Mouse (Mus musculus) gastrocnemius, postnatal 4 days (tissue): ENCODE data around the gene Tmem25. TPM values are rescaled to one million over a fixed set of nuclear protein-coding genes. Genes with fewer than 3 reads are reported as not detected.
"Not testable (repeated sequence)": the region's sequence is repeated elsewhere in the genome, so short reads cannot be mapped to it uniquely, and the experiment has no call there.

Experiments
- DNase-seq, 2 experiments: peaks; one replicate each; pipeline ENCODE4 v3.0.0; 2021 to 2022; ENCODE audit warnings: low spot score in 2 of 2, mixed read lengths in 2 of 2
- total RNA-seq, 2 experiments: library from RNA; stranded (reverse); gene quantifications; 2 replicates each; pipeline ENCODE4 v1.2.3; 2021

Gene Tmem25
- total RNA-seq, 2 experiments from 2014 or later: 8.0 to 9.6 TPM

DNA sequence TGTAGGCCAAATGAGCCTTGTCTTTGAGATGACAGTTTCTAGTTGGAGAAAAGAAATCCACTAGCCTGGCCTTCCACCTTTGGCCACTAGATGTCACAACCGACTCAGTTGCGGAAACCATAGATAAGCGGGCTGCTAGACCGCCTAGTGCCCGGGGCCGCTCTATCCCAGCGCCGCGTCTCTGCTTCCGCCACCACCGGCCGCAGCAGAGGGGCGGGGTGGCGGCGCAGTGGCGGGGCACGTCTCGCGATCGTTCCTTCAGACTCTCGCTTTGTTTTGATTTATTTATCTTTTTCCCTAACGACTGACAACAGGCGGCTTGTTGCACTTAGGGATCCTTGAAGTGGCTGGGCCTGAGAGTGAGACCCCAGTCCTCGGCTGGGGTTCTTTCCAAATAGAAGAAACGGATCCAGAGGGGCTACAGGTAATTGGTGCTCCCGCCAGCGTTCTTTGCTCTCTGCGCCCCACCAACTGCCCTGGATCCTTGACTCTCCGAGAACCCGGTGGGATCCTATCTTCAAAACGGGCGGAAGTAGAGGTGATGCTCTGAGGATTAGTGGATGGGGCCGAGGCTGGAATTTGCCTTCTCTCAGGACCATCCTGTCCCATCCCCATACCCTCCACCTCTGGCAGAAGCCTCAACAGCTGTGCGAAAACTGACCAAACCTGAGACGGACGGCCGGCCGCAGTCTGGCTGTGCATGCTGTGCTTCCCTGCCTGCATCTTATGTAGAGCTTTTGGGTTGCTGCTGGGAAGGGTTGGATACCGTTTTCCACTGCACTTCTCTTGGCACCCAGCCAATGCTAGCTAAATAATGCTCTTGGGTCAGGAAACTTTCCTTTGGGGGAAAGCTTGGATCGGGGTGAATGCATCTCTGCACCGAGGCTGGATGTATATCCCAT lies 26.1 kb downstream of the Tmem25 start:
- peak; percentile 85 to 92 for DNase-seq

DNA sequence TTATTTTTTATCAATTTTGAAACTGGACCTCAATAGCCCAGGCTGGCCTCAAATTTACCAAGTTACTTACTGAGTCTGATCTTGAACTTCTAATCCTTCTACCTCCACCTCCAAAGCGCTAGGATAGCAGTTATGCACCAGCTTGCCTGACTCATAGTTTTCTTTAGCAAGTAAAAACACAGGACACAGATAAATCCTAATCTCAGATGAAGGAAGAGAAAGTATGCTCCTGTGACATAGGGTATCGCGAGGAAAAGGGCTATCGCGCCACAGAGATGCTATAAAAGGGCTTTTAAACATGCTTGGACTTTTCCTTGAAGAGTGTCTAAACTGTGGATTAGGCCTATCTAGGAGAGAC lies 26.7 kb downstream of the Tmem25 start:
- DNase-seq: no peak

DNA sequence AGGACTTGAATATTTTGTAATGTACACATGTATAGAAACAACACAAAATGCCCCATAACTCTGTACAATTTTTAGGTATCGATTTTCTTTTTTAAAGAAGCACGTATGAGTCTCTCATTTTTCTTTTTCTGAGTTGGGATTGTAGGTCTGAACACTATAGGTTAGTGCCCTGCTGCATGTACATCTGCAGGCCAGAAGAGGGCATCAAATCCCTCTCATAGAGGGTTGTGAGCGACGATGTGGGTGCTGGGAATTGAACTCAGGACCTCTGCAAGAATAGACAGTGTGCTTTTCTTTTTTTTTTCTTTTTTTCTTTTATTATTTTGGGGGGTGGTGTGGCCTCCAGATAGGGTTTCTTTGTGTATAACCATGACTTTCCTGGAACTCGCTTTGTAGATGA lies 27.7 kb downstream of the Tmem25 start:
- DNase-seq: no peak

DNA sequence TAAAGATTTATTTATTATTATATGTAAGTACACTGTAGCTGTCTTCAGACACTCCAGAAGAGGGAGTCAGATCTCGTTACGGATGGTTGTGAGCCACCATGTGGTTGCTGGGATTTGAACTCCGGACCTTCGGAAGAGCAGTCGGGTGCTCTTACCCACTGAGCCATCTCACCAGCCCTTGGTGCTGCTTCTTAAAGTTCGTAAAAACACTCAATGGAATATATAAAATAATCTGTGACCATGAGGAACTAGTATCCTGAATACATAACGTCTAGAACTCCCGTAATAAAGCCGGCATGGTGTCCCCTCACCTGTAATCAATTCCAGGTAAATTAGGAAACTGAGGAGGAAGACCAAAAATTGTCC lies 31.1 kb downstream of the Tmem25 start:
- DNase-seq: not testable (repeated sequence)

DNA sequence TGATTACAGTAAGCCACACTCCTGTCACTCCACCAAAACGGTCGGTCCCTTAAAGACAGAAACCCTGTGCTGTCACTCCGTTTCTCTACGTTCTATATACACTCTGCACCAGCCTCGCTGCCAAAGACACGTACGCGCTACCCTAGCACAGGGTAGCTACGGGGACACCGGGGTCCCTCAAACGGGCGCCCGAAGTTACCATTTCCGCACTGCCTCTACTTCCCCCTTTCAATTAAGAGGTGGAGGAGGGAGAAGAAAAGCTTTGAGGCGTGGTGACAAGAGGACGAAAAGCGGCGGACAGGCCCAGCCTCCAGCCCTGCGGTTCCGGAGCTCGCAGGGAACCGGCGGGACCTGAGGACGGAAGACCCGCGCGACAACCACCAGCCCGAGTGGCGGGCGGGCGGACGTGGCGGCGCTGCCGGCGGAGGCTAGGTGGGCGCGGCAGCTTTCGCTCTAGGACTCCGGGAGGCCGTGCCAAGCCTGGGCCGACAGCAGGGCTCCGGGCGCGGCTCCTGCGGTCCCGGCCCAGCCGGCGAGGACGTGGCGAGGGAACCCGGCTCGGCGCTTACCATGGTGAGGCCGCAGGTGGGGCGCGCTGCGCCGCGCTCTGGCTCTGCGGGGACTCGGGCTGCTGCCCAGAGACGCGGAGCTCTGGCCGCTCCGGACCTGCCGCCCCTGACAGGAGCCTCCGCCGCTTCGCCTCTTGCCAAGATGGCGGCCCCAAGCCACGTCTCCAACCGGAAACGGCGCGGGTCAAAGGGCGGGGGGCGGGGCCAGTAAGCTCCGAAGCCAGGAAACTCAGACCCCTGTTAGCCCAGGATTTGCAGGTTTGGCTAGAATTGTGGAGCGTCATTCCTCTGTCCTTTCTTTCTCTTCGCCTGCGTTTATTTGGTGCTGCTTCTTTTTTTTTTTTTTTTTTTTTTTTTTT lies 31.7 kb downstream of the Tmem25 start, which contains the start of the genes Arcn1 and Ift46:
Gene Arcn1, minus strand, starts transcription at position 745 of the 928 bp plus-strand sequence.
Gene Ift46, plus strand, starts transcription at position 808 of the 928 bp plus-strand sequence.
- DNase-seq: peak; percentile 74 to 84

DNA sequence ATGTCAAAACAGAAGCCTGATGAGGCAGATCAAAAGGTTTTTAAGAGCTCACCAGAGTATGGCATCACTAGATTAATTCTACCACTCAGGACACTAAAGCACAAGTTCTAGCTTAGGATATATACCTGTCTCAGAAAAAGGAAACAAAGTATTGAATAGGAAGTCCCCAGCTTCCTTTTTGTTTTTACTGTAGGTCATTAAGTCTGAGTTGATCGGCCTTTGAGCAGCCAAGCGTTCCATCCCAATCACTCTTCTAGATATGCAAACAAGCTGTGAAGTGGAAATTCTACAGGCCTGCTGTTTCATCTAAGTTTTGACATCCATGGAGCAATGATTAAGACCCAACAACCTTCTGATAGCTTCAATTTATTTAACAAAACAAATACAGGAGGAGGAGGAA lies 38.2 kb downstream of the Tmem25 start:
- no peak for DNase-seq

DNA sequence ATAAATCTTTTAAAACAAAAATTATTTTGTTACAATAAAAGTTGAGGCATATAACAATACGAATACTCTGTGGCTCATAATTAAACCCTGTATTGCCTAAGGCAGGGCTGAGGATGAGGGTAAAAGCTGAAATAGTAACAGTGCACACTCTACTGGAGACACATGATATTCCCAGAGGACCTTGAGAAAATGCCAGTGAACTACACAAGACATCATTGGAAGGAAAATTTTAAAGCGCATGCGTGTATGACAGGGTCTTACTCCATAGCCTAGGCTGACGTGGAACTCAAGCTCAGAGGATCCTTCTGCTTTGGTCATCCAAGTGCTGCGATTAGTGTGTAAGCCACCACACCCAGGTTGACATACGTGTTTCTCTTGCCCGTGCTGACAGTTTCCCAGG lies 50.6 kb downstream of the Tmem25 start:
- no peak for DNase-seq

DNA sequence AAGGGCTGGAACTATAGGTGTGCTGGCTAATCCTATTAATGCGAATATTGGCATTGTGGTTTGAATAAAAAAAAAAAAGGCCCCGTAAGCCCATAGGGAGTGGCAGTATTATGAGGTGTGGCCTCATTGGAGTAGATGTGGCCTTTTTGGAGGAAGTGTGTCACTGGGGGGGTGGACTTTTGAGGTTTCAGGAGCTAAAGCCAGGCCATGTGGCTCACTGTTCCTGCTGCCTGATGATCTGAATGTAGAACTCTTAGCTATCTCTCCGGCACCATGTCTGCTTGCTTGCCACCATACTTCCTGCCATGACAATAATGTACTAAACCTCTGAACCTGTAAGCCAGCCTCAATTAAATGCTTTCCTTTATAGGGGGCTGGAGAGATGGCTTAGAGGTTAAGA lies 51.8 kb downstream of the Tmem25 start:
- no peak for DNase-seq

DNA sequence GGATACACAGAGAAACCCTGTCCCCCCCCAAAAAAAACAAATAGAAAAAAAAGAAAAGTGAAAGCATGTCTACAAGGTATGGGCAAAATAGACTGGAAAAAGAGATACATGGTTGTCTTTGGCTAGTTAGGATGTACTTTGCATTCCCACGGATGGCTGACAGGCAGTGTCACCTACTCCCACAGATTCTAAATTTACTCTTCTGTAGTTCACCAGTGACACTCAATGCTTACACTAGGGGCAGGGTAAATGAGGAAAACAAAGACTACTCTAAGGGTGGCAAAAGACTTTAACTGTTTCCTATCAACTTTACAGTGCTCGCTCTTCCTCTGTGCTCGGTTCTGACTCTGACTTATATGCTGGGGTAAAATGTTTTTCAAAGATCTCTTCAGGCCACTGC lies 52.4 kb downstream of the Tmem25 start:
- no peak for DNase-seq

DNA sequence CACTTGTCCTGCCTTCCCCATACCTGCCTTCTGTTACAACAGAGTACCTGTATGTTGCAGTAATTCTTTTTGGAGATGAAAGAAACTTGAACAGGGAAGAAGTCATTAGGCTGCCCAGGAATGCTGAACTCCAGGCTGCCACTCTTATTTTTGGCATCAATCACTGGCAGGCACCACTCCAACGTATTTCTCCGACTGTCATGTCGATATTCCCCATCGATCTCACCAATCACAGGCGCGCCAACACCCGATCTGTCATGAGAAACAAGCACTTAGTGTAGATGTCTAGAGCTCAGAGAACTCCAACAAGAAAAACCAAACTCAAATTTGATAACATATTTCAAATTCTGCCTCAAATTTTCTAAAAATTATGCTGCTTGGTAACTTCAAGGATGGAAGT lies 53.7 kb downstream of the Tmem25 start:
- DNase-seq: no peak

Other genes starting within 250 kb of the Tmem25 start
- under 1 TPM; 0.10 TPM for gene Cxcr5, start 237.4 kb downstream of the Tmem25 start, total RNA-seq
- gene Ddx6, start 194.4 kb downstream of the Tmem25 start, total RNA-seq: 100 to 1,000 TPM in 1 of 2 experiments, 10 to 100 TPM in 1; 99.3 to 101 TPM
- not detected for gene Treh, start 126.1 kb downstream of the Tmem25 start, total RNA-seq
- gene Phldb1, start 64.1 kb downstream of the Tmem25 start, total RNA-seq: 100 to 1,000 TPM; 104 to 123 TPM
- 100 to 1,000 TPM; 124 to 142 TPM for gene Arcn1, start 31.5 kb downstream of the Tmem25 start, total RNA-seq
- 10 to 100 TPM; 65.9 to 69.5 TPM for gene Ift46, start 31.4 kb downstream of the Tmem25 start, total RNA-seq
- gene Ttc36, start 3.8 kb upstream of the Tmem25 start, total RNA-seq: 1 to 10 TPM in 1 of 2 experiments, under 1 TPM in 1; 0.86 to 2.2 TPM
- gene Kmt2a, start 82.0 kb upstream of the Tmem25 start, total RNA-seq: 10 to 100 TPM; 27.6 to 31.5 TPM
- gene Atp5l, start 121.4 kb upstream of the Tmem25 start, total RNA-seq: 100 to 1,000 TPM; 631 to 643 TPM
- 10 to 100 TPM; 41.2 to 43.0 TPM for gene Ube4a, start 166.3 kb upstream of the Tmem25 start, total RNA-seq
- gene Cd3g, start 181.1 kb upstream of the Tmem25 start, total RNA-seq: under 1 TPM in 1 of 2 experiments, not detected in 1; 0.88 TPM
- under 1 TPM in 1 of 2 experiments, not detected in 1; 0.42 TPM for gene Cd3d, start 182.5 kb upstream of the Tmem25 start, total RNA-seq
- gene Cd3e, start 210.3 kb upstream of the Tmem25 start, total RNA-seq: 1 to 10 TPM in 1 of 2 experiments, under 1 TPM in 1; 0.39 to 1.1 TPM
- gene Mpzl2, start 240.5 kb upstream of the Tmem25 start, total RNA-seq: under 1 TPM in 1 of 2 experiments, not detected in 1; 0.31 TPM